Mouse (Mus musculus) E14TG2a.4 (cell line): ENCODE results near the gene Glrx3.

ENCODE experiments used
- CTCF ChIP-seq: conservative IDR thresholded peaks from 2 replicates; pipeline ENCODE4 v1.5.1; 2014; ENCODE audit warnings: low read length
- POU5F1 ChIP-seq: IDR thresholded peaks from 2 replicates; pipeline ENCODE4 v1.6.1; 2014; ENCODE audit warnings: low read length, borderline replicate concordance

- TF ChIP-seq CTCF (no peak), POU5F1 (no peak)
Observed at GRCm38 (mm10) chr7:137431769-137432603, 5.4 kb upstream of the Glrx3 start.
